Mouse (Mus musculus) liver, embryonic 14.5 days (tissue): ENCODE results near the gene Dpp3. TPM values are rescaled to one million over a fixed set of nuclear protein-coding genes. Genes with fewer than 3 reads are reported as not detected.

Source experiments
- ATAC-seq: fragments of 200-750 bp; cut with Nextera tagmentation; 2 replicates; pipeline ENCODE4 v1.8.0; 2017; ENCODE audit warnings: moderate number of reproducible peaks, mild to moderate bottlenecking, moderate library complexity; ENCODE audit not compliant: insufficient read depth
- DNase-seq, 3 experiments: peaks; one replicate each; pipeline ENCODE4 v3.0.0-alpha.2; 2012 to 2013; ENCODE audit warnings: low read depth in 3 of 3, low spot score in 3 of 3
- H3K27ac ChIP-seq: fragments of 300-500 bp; sonication (generic); 2 replicates; pipeline ENCODE4 v1.5.1; 2014; ENCODE audit warnings: moderate library complexity, mild to moderate bottlenecking, control low read depth, inconsistent platforms
- H3K27me3 ChIP-seq: fragments of 300-500 bp; sonication (generic); 2 replicates; pipeline ENCODE4 v1.6.1; 2014; ENCODE audit warnings: mild to moderate bottlenecking, low read length, moderate library complexity; ENCODE audit not compliant: control insufficient read depth, insufficient read depth
- H3K36me3 ChIP-seq: fragments of 300-500 bp; sonication (generic); replicated peaks from 2 replicates; pipeline ENCODE4 v1.6.1; 2014; ENCODE audit warnings: low read depth; ENCODE audit not compliant: control insufficient read depth, insufficient read depth
- H3K4me1 ChIP-seq, 2 experiments: fragments of 200-500 bp in 1 of 2; fragments of 300-500 bp in 1 of 2; sonication (generic) in 1 of 2; replicated peaks; 2 replicates each; pipeline ENCODE4 v1.6.1; 2012 to 2014; ENCODE audit warnings: antibody characterized with exemption in 1 of 2, inconsistent platforms in 1 of 2, low read length in 1 of 2; ENCODE audit not compliant: control insufficient read depth in 2 of 2, insufficient read depth in 2 of 2
- H3K4me2 ChIP-seq: fragments of 300-500 bp; sonication (generic); 2 replicates; pipeline ENCODE4 v1.6.1; 2014; ENCODE audit warnings: low read depth, mild to moderate bottlenecking, control low read depth, moderate library complexity
- H3K4me3 ChIP-seq, 2 experiments: fragments of 200-500 bp in 1 of 2; fragments of 300-500 bp in 1 of 2; sonication (generic) in 1 of 2; 2 replicates each; pipeline ENCODE4 v1.5.1; 2012 to 2014; ENCODE audit warnings: low read depth in 2 of 2, low read length in 2 of 2, mild to moderate bottlenecking in 2 of 2, control low read depth in 1 of 2, inconsistent platforms in 1 of 2, moderate library complexity in 1 of 2; ENCODE audit not compliant: insufficient read depth in 1 of 2
- H3K9ac ChIP-seq: fragments of 300-500 bp; sonication (generic); replicated peaks from 2 replicates; pipeline ENCODE4 v1.6.1; 2014; ENCODE audit warnings: mild to moderate bottlenecking, control low read depth, moderate library complexity
- H3K9me3 ChIP-seq: fragments of 300-500 bp; sonication (generic); 2 replicates; pipeline ENCODE4 v1.6.1; 2016; ENCODE audit warnings: low read length, mixed read lengths; ENCODE audit not compliant: control insufficient read depth
- CTCF ChIP-seq: IDR thresholded peaks from 2 replicates; pipeline ENCODE4 v1.5.1; 2016; ENCODE audit warnings: antibody characterized with exemption, low read depth, control low read depth
- EP300 ChIP-seq: IDR thresholded peaks from 2 replicates; pipeline ENCODE4 v1.6.1; 2016; ENCODE audit warnings: antibody characterized with exemption, low read depth
- WGBS: fragments of 180-500 bp; shearing (Covaris S2); extraction: QIAGEN DNeasy Blood & Tissue Kit; methylation state at CpG from one replicate; pipeline ENCODE4 v1.1.7; 2014; ENCODE audit not compliant: insufficient replicate concordance; 5-methylcytosine and 5-hydroxymethylcytosine counted together
- polyA plus RNA-seq, 2 experiments: library from polyadenylated mRNA; depleted of rRNA in 1 of 2; stranded (reverse) in 1 of 2; unstranded in 1 of 2; fragments of >200 nt; fragmentation: Nextera tagmentation in 1 of 2; extraction: Ambion mirVana in 1 of 2; gene quantifications; 2 replicates each; pipeline versions ENCODE4 v1.2.1 to v1.2.3; 2012 to 2014

The Dpp3 gene
- polyA plus RNA-seq, 2 experiments, result 28.0 to 37.0 TPM

DNA sequence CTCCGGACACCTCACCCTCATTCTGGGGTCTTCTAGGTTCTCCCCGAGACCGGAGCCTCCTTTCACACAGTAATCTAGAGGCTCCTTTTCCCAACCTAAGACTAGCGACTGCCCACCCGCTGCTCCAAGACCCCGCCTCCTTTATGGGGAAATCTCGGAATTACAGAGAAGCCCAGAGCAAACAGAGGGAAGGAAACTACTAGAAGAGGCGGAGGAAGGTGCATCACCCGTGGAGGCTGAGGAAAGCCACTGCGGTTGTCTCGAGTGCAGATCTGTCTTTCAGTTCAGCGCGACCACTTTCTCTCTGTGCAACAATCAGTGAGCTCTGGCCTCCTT, 15.1 kb upstream of the Dpp3 start:
- peaks cover 25% of the 10 kb centered on the region for H3K27me3 ChIP-seq
- 11% methylated on average over 13 of the region's 13 CpGs for WGBS
- H3K9ac ChIP-seq, result no peak overlapping the region
- no peaks in the 10 kb centered on the region for H3K4me1 ChIP-seq
- no peak for TF ChIP-seq EP300
- no peak for TF ChIP-seq CTCF
- no peaks in the 10 kb centered on the region for H3K9me3 ChIP-seq
- H3K27ac ChIP-seq, result no peak overlapping the region
- H3K36me3 ChIP-seq, result no peaks in the 10 kb centered on the region
- ATAC-seq (no peak), DNase-seq (no peak)
- peak overlapping the region; percentile 28 to 50; a peak in 3 of 4 replicates for H3K4me3 ChIP-seq
- peak overlapping the region; percentile 69 for H3K4me2 ChIP-seq

DNA sequence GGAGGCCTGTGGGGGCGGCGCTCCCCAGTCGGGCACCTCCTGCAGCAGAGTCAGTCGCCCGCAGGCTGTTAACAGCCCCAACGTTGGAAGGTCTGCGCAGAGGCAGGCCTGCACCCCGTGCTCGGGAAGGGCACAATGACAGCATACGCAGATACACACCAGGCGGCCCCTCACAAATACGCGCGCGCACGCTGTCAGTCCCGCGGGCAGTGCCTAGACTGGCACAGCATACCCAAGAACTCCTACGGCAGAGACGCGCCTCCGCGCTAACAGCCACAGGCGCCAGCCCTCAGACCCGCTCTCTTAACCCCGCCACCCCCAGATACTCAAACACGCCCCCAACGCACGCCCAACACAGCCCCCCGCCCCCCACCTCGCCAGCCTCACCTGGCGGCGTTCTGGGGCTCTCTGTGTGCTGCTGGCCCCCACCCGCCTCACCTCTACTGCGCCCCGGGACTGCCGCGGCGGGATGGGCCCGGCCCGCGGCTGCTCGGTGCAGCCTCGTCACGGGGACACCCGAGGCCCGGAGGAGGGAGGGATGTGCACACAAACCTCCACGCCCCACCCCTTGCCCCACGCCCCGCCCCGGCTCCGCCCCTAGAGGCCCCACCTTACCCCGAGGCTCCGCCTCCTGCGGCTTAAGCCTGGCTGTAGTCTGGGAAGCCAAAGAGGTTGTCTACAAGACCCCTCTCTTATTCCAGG, 14.6 kb upstream of the Dpp3 start, which contains the start of gene Peli3:
TSS of gene Peli3 (minus strand) at position 577 of the 702 bp plus-strand sequence.
- ATAC-seq (peak; percentile 91), DNase-seq (peak; percentile 42 to 56 (median 45))
- peak within 1 kb of the TSS; percentile 69 for H3K4me2 ChIP-seq
- TF ChIP-seq CTCF (no peak), EP300 (no peak)
- no peaks in the 10 kb centered on the region for H3K36me3 ChIP-seq
- H3K4me1 ChIP-seq, result no peaks in the 10 kb centered on the region
- 2% methylated on average over 49 of the region's 55 CpGs for WGBS
- H3K27ac ChIP-seq, result no peak within 1 kb of the TSS
- H3K27me3 ChIP-seq, result peaks cover 25% of the 10 kb centered on the region
- no peaks in the 10 kb centered on the region for H3K9me3 ChIP-seq
- no peak within 1 kb of the TSS for H3K9ac ChIP-seq
- H3K4me3 ChIP-seq, result peak within 1 kb of the TSS; percentile 28 to 50

DNA sequence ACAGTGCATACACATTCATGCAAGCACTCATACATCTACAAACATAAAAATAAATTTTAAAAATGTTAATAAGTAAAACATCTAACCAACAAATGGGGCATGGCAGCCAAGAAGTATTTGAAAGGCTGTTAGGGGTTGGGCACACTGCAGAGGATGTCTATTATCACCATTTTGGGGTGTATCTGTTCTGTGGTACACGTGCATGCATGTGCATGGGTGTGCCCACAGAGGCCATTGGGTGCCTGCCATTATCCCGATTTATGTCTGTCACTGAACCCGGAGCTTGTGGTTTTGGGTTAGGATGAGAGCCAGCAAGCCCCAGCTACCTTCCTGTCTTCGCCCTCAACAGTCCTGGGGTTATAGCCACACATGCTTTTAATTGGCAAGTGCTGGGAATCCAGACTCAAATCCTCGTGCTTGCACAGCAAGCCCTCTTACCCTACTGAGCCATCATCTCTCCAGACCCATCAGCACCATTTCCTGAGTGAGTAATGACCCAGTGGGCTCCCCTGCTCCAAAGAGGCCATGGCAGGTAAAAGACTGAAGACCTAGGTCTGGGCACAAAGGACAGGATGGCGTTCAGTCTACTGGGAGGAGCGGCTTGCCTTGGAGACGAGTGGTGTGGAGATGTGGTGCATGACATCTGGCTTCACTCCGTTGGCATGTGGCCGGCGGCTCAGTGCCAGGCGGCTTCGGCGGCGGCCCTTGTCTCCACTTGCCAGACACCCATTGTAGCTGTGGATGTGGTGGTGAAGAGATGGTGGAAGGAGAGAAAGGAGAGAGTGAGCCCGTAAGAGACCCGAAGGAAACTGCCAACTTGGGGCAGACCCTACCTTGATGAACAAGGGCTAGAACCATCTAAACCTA, 9.6 kb upstream of the Dpp3 start:
- TF ChIP-seq EP300 (no peak), CTCF (no peak)
- Histone ChIP-seq H3K9me3 (no peaks in the 10 kb centered on the region), H3K36me3 (no peaks in the 10 kb centered on the region), H3K27me3 (peaks cover 15% of the 10 kb centered on the region), H3K4me1 (no peaks in the 10 kb centered on the region), H3K27ac (no peak overlapping the region), H3K4me3 (no peak overlapping the region), H3K4me2 (no peak overlapping the region), H3K9ac (no peak overlapping the region)
- WGBS, result 72% methylated on average over 17 of the region's 17 CpGs
- DNase-seq (no peak), ATAC-seq (no peak)

- no peaks in the 10 kb centered on the region for H3K4me1 ChIP-seq
- no peak overlapping the region for H3K27ac ChIP-seq
- TF ChIP-seq CTCF, result no peak
- TF ChIP-seq EP300, result no peak
- peaks cover 8% of the 10 kb centered on the region for H3K27me3 ChIP-seq
- no peak overlapping the region for H3K9ac ChIP-seq
- ATAC-seq, result no peak
- no peaks in the 10 kb centered on the region for H3K36me3 ChIP-seq
- no peak overlapping the region for H3K4me3 ChIP-seq
- 55% methylated on average over 2 of the region's 2 CpGs for WGBS
- H3K4me2 ChIP-seq, result no peak overlapping the region
- no peak for DNase-seq
- H3K9me3 ChIP-seq, result no peaks in the 10 kb centered on the region
Measured at GRCm38 (mm10) chr19:4936896-4937295, 8.8 kb upstream of the Dpp3 start.

- Histone ChIP-seq H3K9ac (peak overlapping the region; percentile 53; the same call in 1 of the 2 replicates), H3K36me3 (no peaks in the 10 kb centered on the region), H3K4me1 (peaks cover 0 to 12% of the 10 kb centered on the region in 2 experiments; a peak in 3 of 4 replicates), H3K9me3 (no peaks in the 10 kb centered on the region), H3K4me3 (peak overlapping the region in 1 of 2 experiments; percentile 74; a peak in 2 of 4 replicates), H3K27me3 (no peaks in the 10 kb centered on the region), H3K4me2 (peak overlapping the region; percentile 81), H3K27ac (no peak overlapping the region)
- no peak for ATAC-seq
- 64% methylated on average over 5 of the region's 5 CpGs for WGBS
- no peak for DNase-seq
- TF ChIP-seq CTCF, result no peak
- no peak for TF ChIP-seq EP300
Measured at GRCm38 (mm10) chr19:4928781-4929180, 694 bp upstream of the Dpp3 start.
